Mouse (Mus musculus) stomach, embryonic 14.5 days (tissue): ENCODE measurements around the gene Kcnip1. TPM values are rescaled to one million over a fixed set of nuclear protein-coding genes. Genes with fewer than 3 reads are reported as not detected.

Source experiments
- ATAC-seq: fragments of 200-750 bp; cut with Nextera tagmentation; 2 replicates; pipeline ENCODE4 v1.8.0; 2017; ENCODE audit warnings: low read depth, moderate TSS enrichment; ENCODE audit not compliant: insufficient number of reproducible peaks, insufficient read depth, low FRiP score
- H3K27ac ChIP-seq: fragments of 300-500 bp; sonication (generic); 2 replicates; pipeline ENCODE4 v1.5.1; 2014; ENCODE audit warnings: mild to moderate bottlenecking, low read length, moderate library complexity, mixed read lengths
- H3K27me3 ChIP-seq: fragments of 300-500 bp; sonication (generic); 2 replicates; pipeline ENCODE4 v1.6.1; 2014; ENCODE audit warnings: low read length, control low read depth, mixed read lengths; ENCODE audit not compliant: control insufficient read depth, insufficient read depth
- H3K36me3 ChIP-seq: fragments of 300-500 bp; sonication (generic); 2 replicates; pipeline ENCODE4 v1.6.1; 2014; ENCODE audit warnings: mild to moderate bottlenecking, control low read depth, low read length, moderate library complexity, mixed read lengths; ENCODE audit not compliant: control insufficient read depth, insufficient read depth
- H3K4me1 ChIP-seq: fragments of 300-500 bp; sonication (generic); 2 replicates; pipeline ENCODE4 v1.6.1; 2014; ENCODE audit warnings: low read length, control low read depth, mixed read lengths; ENCODE audit not compliant: control insufficient read depth, insufficient read depth
- H3K4me2 ChIP-seq: fragments of 300-500 bp; sonication (generic); replicated peaks from 2 replicates; pipeline ENCODE4 v1.6.1; 2014; ENCODE audit warnings: low read depth, low read length, control low read depth
- H3K4me3 ChIP-seq: fragments of 300-500 bp; sonication (generic); 2 replicates; pipeline ENCODE4 v1.5.1; 2014; ENCODE audit warnings: low read depth, low read length, control low read depth
- H3K9ac ChIP-seq: fragments of 300-500 bp; sonication (generic); replicated peaks from 2 replicates; pipeline ENCODE4 v1.6.1; 2014; ENCODE audit warnings: low read depth, mild to moderate bottlenecking, control low read depth, low read length, moderate library complexity, mixed read lengths
- H3K9me3 ChIP-seq: fragments of 300-500 bp; sonication (generic); 2 replicates; pipeline ENCODE4 v1.6.1; 2016; ENCODE audit warnings: low read depth, low read length, control low read depth; ENCODE audit not compliant: control insufficient read depth
- whole genome bisulfite sequencing: fragments of 180-500 bp; shearing (Covaris S2); extraction: QIAGEN DNeasy Blood & Tissue Kit; methylation state at CpG from one replicate; pipeline ENCODE4 v1.1.7; 2014; 5-methylcytosine and 5-hydroxymethylcytosine counted together
- polyA plus RNA-seq: library from polyadenylated mRNA; unstranded; fragments of >200 nt; fragmentation: Nextera tagmentation; extraction: Ambion mirVana; gene quantifications from 2 replicates; pipeline ENCODE4 v1.2.1, GENCODE M21; 2014

The Kcnip1 gene
- polyA plus RNA-seq, 1 experiment from 2014 or later: 11.1 TPM

GRCm38 (mm10) chr11:33928658-33929057 is 64.3 kb downstream of the Kcnip1 start:
- H3K9me3 ChIP-seq: no peaks in the 10 kb centered on the region
- ATAC-seq: no peak
- no peaks in the 10 kb centered on the region for H3K27me3 ChIP-seq
- 0 out of 2 replicates have a peak, but pooled peaks cover 9% of the 10 kb centered on the region for H3K4me1 ChIP-seq
- no peaks in the 10 kb centered on the region for H3K36me3 ChIP-seq
- H3K9ac ChIP-seq: no peak overlapping the region
- H3K4me2 ChIP-seq: no peak overlapping the region
- H3K27ac ChIP-seq: no peak overlapping the region
- H3K4me3 ChIP-seq: no peak overlapping the region
- 26% methylated on average over 7 of the region's 7 CpGs for WGBS

- no peaks in the 10 kb centered on the region for H3K9me3 ChIP-seq
- no peak overlapping the region for H3K4me2 ChIP-seq
- H3K4me3 ChIP-seq: no peak overlapping the region
- no peak overlapping the region for H3K9ac ChIP-seq
- H3K4me1 ChIP-seq: 0 out of 2 replicates have a peak, but pooled peaks cover 9% of the 10 kb centered on the region
- ATAC-seq: no peak
- no peaks in the 10 kb centered on the region for H3K36me3 ChIP-seq
- no peak overlapping the region for H3K27ac ChIP-seq
- H3K27me3 ChIP-seq: no peaks in the 10 kb centered on the region
- WGBS: 71% methylated on average over 4 of the region's 4 CpGs
Measured at GRCm38 (mm10) chr11:33927836-33928235, 65.1 kb downstream of the Kcnip1 start.

GRCm38 (mm10) chr11:33927321-33927720 is 65.6 kb downstream of the Kcnip1 start:
- no peak overlapping the region for H3K9ac ChIP-seq
- WGBS: 63% methylated on average over 6 of the region's 6 CpGs
- H3K27ac ChIP-seq: no peak overlapping the region
- H3K4me3 ChIP-seq: no peak overlapping the region
- ATAC-seq: no peak
- no peaks in the 10 kb centered on the region for H3K36me3 ChIP-seq
- H3K27me3 ChIP-seq: no peaks in the 10 kb centered on the region
- no peaks in the 10 kb centered on the region for H3K9me3 ChIP-seq
- H3K4me1 ChIP-seq: 0 out of 2 replicates have a peak, but pooled peaks cover 9% of the 10 kb centered on the region
- H3K4me2 ChIP-seq: no peak overlapping the region

GRCm38 (mm10) chr11:33926551-33926950 is 66.4 kb downstream of the Kcnip1 start:
- Histone ChIP-seq H3K4me2 (no peak overlapping the region), H3K9ac (no peak overlapping the region), H3K27me3 (no peaks in the 10 kb centered on the region), H3K4me1 (0 out of 2 replicates have a peak, but pooled peaks cover 6% of the 10 kb centered on the region), H3K36me3 (no peaks in the 10 kb centered on the region), H3K9me3 (no peaks in the 10 kb centered on the region), H3K4me3 (no peak overlapping the region), H3K27ac (no peak overlapping the region)
- 41% methylated on average over 2 of the region's 2 CpGs for WGBS
- no peak for ATAC-seq

GRCm38 (mm10) chr11:33925778-33926177 is 67.2 kb downstream of the Kcnip1 start:
- no peak overlapping the region for H3K4me2 ChIP-seq
- H3K9ac ChIP-seq: no peak overlapping the region
- H3K27me3 ChIP-seq: no peaks in the 10 kb centered on the region
- H3K9me3 ChIP-seq: no peaks in the 10 kb centered on the region
- H3K4me1 ChIP-seq: 0 out of 2 replicates have a peak, but pooled peaks cover 6% of the 10 kb centered on the region
- 61% methylated on average over 8 of the region's 8 CpGs for WGBS
- H3K36me3 ChIP-seq: no peaks in the 10 kb centered on the region
- no peak overlapping the region for H3K4me3 ChIP-seq
- no peak for ATAC-seq
- H3K27ac ChIP-seq: no peak overlapping the region

GRCm38 (mm10) chr11:33923031-33923430 is 69.9 kb downstream of the Kcnip1 start:
- WGBS: 55% methylated on average over 3 of the region's 3 CpGs

GRCm38 (mm10) chr11:33921451-33921850 is 71.5 kb downstream of the Kcnip1 start:
- no peak overlapping the region for H3K4me3 ChIP-seq

More at GRCm38 (mm10) chr11:33923031-33923430, 69.9 kb downstream of the Kcnip1 start:
- Histone ChIP-seq H3K4me2 (no peak overlapping the region), H3K36me3 (no peaks in the 10 kb centered on the region), H3K27me3 (no peaks in the 10 kb centered on the region), H3K27ac (no peak overlapping the region), H3K4me1 (0 out of 2 replicates have a peak, but pooled peaks cover 6% of the 10 kb centered on the region), H3K9ac (no peak overlapping the region), H3K4me3 (no peak overlapping the region), H3K9me3 (no peaks in the 10 kb centered on the region)
- ATAC-seq: no peak

GRCm38 (mm10) chr11:33919826-33920225 is 73.1 kb downstream of the Kcnip1 start:
- Histone ChIP-seq H3K27ac (no peak overlapping the region), H3K4me2 (no peak overlapping the region), H3K9ac (no peak overlapping the region), H3K36me3 (no peaks in the 10 kb centered on the region), H3K4me3 (no peak overlapping the region), H3K27me3 (no peaks in the 10 kb centered on the region), H3K4me1 (no peaks in the 10 kb centered on the region), H3K9me3 (no peaks in the 10 kb centered on the region)
- no peak for ATAC-seq
- WGBS: 86% methylated on average over 7 of the region's 7 CpGs

More at GRCm38 (mm10) chr11:33921451-33921850, 71.5 kb downstream of the Kcnip1 start:
- 78% methylated on average over 13 of the region's 13 CpGs for WGBS
- Histone ChIP-seq H3K9ac (no peak overlapping the region), H3K27ac (no peak overlapping the region), H3K36me3 (no peaks in the 10 kb centered on the region), H3K4me2 (no peak overlapping the region), H3K27me3 (no peaks in the 10 kb centered on the region), H3K9me3 (no peaks in the 10 kb centered on the region), H3K4me1 (0 out of 2 replicates have a peak, but pooled peaks cover 2% of the 10 kb centered on the region)
- no peak for ATAC-seq

- no peak overlapping the region for H3K27ac ChIP-seq
- no peaks in the 10 kb centered on the region for H3K36me3 ChIP-seq
- 49% methylated on average over 2 of the region's 2 CpGs for WGBS
- no peak overlapping the region for H3K9ac ChIP-seq
- no peak overlapping the region for H3K4me2 ChIP-seq
- no peaks in the 10 kb centered on the region for H3K27me3 ChIP-seq
- no peak overlapping the region for H3K4me3 ChIP-seq
- H3K4me1 ChIP-seq: no peaks in the 10 kb centered on the region
- no peak for ATAC-seq
- H3K9me3 ChIP-seq: no peaks in the 10 kb centered on the region
Measured at GRCm38 (mm10) chr11:33918424-33918823, 74.5 kb downstream of the Kcnip1 start.
